Mouse (Mus musculus) thymus, postnatal 10 days (tissue): ENCODE results near the gene Slc16a5.
"Not testable (repeated sequence)": the region's sequence is repeated elsewhere in the genome, so short reads cannot be mapped to it uniquely, and the experiment has no call there.

Experiments used
- DNase-seq, 2 experiments: peaks; one replicate each; pipeline ENCODE4 v3.0.0; 2021; ENCODE audit warnings: low spot score in 2 of 2

Gene Slc16a5

GRCm38 (mm10) chr11:115447321-115447885, 14.9 kb upstream of the Slc16a5 start:
- DNase-seq, result no peak

- no peak for DNase-seq
These were observed 14.2 kb upstream of the Slc16a5 start for GRCm38 (mm10) chr11:115448075-115448474.

DNA sequence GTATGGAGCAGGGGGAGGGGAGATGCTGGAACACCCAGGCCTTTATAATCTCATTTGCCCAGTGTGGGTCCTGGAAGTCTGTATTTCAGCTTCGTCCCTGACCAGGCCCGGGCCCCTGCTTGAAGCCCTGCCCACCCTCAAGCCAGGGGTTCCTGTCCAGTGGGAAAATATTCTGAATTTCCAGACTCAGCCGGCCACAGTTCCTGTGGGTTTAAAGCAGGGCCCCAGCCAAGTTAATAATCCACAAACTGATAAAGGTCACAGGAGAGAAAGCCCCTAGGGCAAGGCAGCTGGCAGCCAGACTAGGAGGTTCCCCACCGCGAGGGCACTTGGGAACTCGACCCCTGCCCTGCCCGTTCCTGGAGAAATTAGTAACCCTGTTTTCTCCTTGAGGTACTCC, 13.3 kb upstream of the Slc16a5 start:
- DNase-seq, result no peak

GRCm38 (mm10) chr11:115450176-115450575, 12.1 kb upstream of the Slc16a5 start:
- DNase-seq, result no peak

GRCm38 (mm10) chr11:115451781-115452241, 10.5 kb upstream of the Slc16a5 start:
- DNase-seq, result peak; percentile 84 to 87

DNA sequence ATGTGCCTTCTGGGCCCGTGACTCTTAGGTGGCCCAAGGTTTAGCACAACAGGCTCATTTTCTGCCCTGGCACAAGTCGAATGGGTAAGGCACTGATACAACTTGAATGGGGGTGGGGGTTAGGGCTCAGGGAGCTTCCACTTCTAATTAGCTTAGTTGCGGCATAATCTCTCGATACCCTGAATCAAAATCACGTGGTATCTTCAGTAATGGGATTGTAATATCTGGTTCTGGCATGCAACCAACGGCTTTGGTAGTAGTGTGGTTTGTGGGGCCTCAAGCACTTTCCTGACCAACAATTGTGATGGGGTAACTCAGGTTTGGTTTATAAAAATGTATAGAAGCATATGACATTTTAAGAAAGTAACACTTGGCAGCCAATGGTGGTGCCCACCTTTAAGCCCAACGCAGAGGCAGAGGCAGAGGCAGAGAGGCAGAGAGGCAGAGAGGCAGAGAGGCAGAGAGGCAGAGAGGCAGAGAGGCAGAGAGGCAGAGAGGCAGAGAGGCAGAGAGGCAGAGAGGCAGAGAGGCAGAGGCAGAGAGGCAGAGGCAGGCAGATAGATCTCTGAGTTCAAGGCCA, 9.9 kb upstream of the Slc16a5 start:
- DNase-seq, result no peak

DNA sequence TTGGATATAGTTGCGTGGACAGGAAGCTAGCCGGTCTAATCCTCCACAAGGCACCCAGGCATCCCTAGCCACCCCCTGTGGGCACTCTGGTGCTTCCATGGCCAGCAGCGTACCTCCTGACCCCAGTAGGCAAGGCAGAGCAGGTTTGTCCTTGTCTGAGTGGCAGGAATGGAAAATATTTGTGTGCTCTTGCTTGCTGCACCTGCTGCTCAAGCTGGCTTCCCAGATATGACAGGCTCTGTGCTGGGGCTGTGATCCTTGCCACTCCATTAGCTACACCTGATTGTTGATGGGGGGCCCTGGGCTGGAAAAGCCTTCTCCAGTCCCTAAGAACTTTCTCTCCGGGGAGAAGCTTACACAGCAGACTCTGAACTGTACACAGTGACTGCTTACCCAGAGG, 9.0 kb upstream of the Slc16a5 start:
- DNase-seq, result peak in 1 of 2 experiments; percentile 42

DNA sequence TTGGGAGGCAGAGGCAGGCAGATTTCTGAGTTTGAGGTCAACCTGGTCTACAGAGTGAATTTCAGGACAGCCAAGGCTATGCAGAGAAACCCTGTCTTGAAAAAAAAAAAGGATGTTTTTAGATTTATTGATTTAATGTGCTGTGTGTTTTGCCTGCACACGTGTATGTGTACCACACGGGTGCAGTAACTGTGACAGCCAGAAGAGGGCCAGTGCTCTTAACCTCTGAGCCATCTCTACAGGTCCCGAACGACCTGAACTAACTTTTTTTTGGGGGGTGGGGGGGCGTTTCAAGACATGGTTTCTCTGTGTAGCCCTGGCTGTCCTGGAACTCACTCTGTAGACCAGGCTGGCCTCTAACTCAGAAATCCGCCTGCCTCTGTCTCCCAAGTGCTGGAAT, 7.5 kb upstream of the Slc16a5 start:
- DNase-seq, result not testable (repeated sequence)

DNA sequence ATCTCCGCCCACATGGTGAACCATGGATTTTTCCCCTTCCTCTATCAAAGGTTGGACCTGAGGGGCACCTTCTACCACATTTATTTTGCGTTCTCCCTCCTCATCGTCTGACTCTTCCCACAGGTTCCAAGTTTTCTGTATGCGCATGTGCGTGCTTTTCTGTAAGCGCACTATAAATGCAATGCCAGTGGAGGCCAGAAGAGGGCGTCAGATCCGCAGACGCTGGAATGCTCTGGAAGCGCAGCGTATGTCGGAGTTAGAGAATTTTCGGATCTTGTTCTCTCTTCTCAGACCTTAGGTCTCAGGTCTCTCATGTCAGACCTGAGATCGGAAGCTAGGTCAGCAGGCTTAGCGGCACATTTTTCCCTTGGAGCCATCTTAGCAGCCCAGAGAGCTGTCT, 6.7 kb upstream of the Slc16a5 start:
- no peak for DNase-seq

- DNase-seq, result no peak
These were observed 6.1 kb upstream of the Slc16a5 start for GRCm38 (mm10) chr11:115456182-115456581.

DNA sequence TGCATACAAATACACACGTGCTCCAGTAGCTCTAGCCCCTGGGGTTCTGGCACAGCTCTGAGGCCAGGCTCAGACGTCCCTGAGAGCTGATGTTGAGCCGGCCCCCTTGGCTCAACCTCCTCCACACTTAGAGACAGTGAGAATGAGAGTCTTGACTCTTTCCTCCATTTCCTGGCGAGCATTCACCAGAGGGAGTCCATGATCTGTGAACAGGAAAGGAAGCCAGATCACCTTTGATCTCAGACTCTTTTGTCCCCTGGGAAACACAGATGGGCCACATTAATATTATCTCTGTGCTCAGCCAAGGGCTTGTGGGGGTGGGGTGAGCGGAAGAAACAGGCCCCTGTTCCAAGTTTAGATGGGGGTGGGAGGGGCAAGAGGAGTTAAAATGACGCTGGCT, 4.9 kb upstream of the Slc16a5 start:
- DNase-seq, result no peak

GRCm38 (mm10) chr11:115460976-115461375, 1.3 kb upstream of the Slc16a5 start:
- no peak for DNase-seq

GRCm38 (mm10) chr11:115461846-115462242, 430 bp upstream of the Slc16a5 start:
- peak; percentile 67 to 75 for DNase-seq

DNA sequence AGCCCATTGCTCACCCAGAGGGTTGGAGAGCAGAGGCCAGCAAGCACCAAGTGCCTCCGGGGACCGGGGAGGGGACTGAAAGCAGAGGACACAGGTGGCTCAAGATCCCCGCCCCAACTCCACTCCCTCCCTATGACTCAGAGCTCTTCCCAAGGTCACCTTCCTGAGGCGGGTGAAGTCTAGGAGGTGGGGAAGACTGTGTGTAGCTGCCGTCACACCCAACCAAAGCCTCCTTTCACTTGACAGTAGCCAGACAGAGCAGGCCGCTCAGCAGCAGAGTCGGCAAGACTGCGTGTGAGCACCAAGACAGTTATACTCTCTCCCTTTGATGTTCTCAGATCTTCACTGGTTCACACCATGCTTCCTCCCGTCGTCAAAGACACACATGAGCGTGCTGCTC, 1.1 kb downstream of the Slc16a5 start:
- peak; percentile 68 to 72 for DNase-seq

GRCm38 (mm10) chr11:115464851-115465250, 2.6 kb downstream of the Slc16a5 start:
- DNase-seq, result peak; percentile 48

DNA sequence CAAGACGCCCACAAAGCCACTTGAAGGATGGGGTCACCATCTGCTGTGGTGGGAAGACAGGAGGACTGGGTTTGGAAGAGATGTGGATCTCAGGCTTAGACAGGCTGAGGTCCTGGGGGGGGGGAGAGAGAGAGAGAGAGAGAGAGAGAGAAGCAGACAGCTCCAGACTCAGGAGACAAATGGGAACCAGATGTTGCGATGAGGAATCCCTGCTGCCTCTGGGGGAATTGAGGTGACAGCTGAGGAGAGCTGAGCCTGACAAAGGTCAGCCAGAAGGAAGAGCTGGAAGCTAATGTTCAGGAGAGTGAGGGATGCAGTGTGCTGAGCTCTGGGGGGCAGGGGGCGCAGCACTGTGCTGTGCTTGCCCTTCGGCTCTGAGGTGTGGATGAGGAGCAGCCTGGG, 4.9 kb downstream of the Slc16a5 start:
- no peak for DNase-seq

- DNase-seq, result no peak
These were observed 9.9 kb downstream of the Slc16a5 start for GRCm38 (mm10) chr11:115472183-115472582.

GRCm38 (mm10) chr11:115473626-115474275, 11.5 kb downstream of the Slc16a5 start:
- DNase-seq, result peak; percentile 92 to 96

DNA sequence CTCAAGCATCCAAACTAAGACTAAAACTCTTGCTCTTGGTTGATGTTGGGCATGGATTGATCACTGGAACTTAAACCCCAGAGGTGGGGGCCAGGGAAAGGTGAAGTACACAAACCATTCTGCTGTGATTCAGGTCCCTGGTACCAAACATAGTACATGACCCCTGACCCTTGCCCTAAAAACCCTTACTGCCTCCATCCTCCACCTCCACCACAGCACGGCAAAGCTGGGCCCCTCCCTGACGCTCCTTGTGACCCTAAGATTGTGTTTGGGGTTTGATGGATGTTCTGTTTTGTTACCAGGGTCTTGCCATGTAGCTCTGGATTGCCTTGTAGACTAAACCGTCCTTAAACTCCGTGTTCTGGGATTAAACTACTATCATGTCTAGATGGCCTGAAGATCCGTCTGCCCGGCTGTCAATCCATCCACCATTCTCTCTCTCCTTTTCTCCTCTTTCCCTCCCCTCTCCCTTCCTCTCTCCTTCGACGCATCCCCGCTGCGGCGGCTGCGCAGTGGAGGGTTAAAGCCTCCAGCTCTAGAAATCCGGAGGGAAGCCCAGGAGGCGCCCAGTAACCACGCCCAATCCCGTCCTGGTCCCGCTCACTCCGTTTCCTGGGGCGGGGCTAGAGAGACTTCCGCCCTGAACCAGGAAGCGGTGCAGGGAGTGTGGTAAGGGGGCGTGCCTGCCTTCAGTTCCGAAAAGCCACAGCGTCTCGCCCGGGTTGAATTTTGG, 12.9 kb downstream of the Slc16a5 start, which contains the start of gene Armc7:
Gene Armc7 (plus strand): TSS at position 643 of the 733 bp plus-strand sequence.
- peak; percentile 89 to 92 for DNase-seq

DNA sequence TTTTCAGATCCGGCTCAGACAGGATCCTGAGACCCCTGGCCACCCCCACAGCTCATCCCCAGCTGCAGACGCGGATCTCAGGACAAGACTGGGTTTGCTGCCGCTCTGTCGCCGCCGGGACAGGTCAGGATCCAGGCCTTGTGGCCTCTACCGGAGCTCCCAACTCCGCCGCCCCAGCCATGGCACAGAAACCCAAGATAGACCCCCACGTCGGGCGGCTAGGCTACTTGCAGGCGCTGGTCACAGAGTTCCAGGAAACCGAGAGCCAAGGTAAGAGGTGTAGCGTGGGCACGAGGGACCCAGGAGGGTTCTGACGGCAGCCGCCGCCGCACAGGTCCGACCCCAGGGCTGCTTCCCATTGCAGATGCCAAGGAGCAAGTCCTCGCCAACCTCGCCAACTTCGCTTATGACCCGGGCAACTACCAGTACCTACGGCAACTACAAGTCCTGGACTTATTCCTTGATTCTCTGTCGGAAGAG, 13.5 kb downstream of the Slc16a5 start:
- DNase-seq, result no peak

- DNase-seq, result not testable (repeated sequence)
These were observed 14.4 kb downstream of the Slc16a5 start for GRCm38 (mm10) chr11:115476630-115477029.

DNA sequence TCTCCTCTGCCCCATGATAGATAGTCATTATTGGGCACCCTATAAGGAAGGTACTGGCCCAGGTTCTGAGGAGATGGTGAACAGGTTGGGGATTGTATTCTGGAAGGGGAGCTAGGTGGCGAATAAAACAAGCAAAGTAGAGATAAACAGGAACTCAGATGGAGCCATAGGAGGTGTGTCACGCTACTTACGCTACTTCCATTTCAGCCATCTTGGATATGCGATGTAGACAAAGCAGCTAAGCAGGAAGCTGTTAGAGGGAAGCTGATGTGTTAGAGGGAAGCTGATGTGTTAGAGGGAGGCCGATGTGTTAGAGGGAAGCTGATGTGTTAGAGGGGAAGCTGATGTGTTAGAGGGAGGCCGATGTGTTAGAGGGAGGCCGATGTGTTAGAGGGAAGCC, 15.1 kb downstream of the Slc16a5 start:
- not testable (repeated sequence) for DNase-seq
